Comparison of ENCODE assay signal across 7 mouse cellular contexts in the genomic region with DNA sequence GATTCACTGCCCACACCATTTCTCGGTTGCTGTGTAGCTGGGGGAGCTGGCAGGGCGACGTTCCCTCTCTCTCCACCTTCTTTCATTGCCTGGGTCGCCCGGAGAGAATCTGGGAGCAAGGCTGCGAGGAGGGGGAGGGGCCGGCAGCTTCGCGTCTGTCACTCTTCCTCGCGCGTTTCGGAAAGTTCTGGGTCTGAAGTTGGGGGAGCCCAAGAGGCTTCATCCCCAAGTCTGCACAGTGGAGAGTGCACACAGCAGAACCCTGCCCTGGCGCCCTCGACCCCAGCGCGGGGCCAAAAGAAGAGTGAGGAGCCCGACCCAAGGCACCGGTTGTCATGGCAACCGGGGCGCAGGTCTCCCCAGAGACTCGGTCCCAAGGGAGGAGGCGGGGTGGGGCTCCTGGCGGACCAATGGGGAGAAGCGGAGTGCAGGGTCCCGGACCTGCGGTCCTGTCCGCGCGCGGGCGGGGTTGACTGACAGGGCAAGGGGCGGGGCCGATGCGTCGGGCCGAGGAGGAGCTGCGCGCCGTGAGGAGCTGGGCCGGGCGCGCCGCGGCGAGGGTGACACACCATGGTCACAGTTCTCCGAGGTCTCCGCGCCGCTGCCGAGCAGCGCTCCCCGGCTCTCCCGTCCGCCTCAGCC. TPM values are rescaled to one million over a fixed set of nuclear protein-coding genes. Genes with fewer than 3 reads are reported as not detected.
DNase-seq lines count a peak whose midpoint lies in the region; ATAC-seq and TF ChIP-seq lines count a peak whose summit lies in the region.

Gene Ptpn13, plus strand, starts transcription at position 515 of the 642 bp plus-strand sequence.

- peak within 1 kb of the TSS; percentile 78 for H3K4me3 ChIP-seq in intestine, postnatal 0 days (ENCODE audit: low read depth, low read length)
- H3K4me3 ChIP-seq in midbrain, embryonic 11.5 days (ENCODE audit: low read depth, low read length): peak within 1 kb of the TSS; percentile 60

- intact Hi-C loops in left cerebral cortex, postnatal 36 days (cut with DNase I): loop anchor here (5.0 kb wide), 1 partner anchor 62 kb away; no protein-coding TSS in a partner anchor

- no peaks in the 10 kb centered on the region for H3K9me3 ChIP-seq in intestine, postnatal 0 days (ENCODE audit: control insufficient read depth)
- no peaks in the 10 kb centered on the region for H3K9me3 ChIP-seq in midbrain, embryonic 11.5 days (ENCODE audit: control insufficient read depth, low read length)

- H3K27me3 ChIP-seq in intestine, postnatal 0 days (replicated peaks; ENCODE audit: control insufficient read depth, insufficient read depth, low read length): 0 out of 2 replicates have a peak, but pooled peaks cover 7% of the 10 kb centered on the region
- H3K27me3 ChIP-seq in midbrain, embryonic 11.5 days (ENCODE audit: control insufficient read depth, insufficient read depth, low read length): peaks cover under 1% of the 10 kb centered on the region; the same call in 1 of the 2 replicates

- peak within 1 kb of the TSS; percentile 99 for H3K4me2 ChIP-seq in intestine, postnatal 0 days (replicated peaks; ENCODE audit: low read depth)
- peak within 1 kb of the TSS; percentile 54 for H3K4me2 ChIP-seq in midbrain, embryonic 11.5 days

- H3K9ac ChIP-seq in intestine, postnatal 0 days (ENCODE audit: low read depth, low read length): peak within 1 kb of the TSS; percentile 59
- H3K9ac ChIP-seq in midbrain, embryonic 11.5 days (ENCODE audit: low read length): peak within 1 kb of the TSS; percentile 79

- H3K36me3 ChIP-seq in intestine, postnatal 0 days (ENCODE audit: control insufficient read depth, insufficient read depth): no peaks in the 10 kb centered on the region
- no peaks in the 10 kb centered on the region for H3K36me3 ChIP-seq in midbrain, embryonic 11.5 days (ENCODE audit: control insufficient read depth, insufficient read depth, low read length)

- ATAC-seq in intestine, postnatal 0 days: peak; percentile 93
- ATAC-seq in midbrain, embryonic 11.5 days (ENCODE audit: low FRiP score): peak; percentile 98

- 0 out of 2 replicates have a peak, but pooled peaks cover 5% of the 10 kb centered on the region for H3K4me1 ChIP-seq in intestine, postnatal 0 days (replicated peaks; ENCODE audit: control insufficient read depth, insufficient read depth, low read length)
- H3K4me1 ChIP-seq in midbrain, embryonic 11.5 days (ENCODE audit: control insufficient read depth, insufficient read depth, low read length): peaks cover 23% of the 10 kb centered on the region

- under 1% methylated on average over 54 of the region's 55 CpGs for WGBS in intestine, postnatal 0 days
- under 1% methylated on average over 51 of the region's 55 CpGs for WGBS in midbrain, embryonic 11.5 days

- TF ChIP-seq CTCF in intestine, postnatal 0 days (IDR thresholded peaks at IDR 0.05; ENCODE audit: low read depth): 0 out of 2 replicates have a peak, but pooled peaks have one; percentile 23

- DNase-seq in adrenal gland, postnatal 14 days: peak; percentile 99
- DNase-seq in embryo, embryonic 9.5 days (ENCODE audit: extremely low spot score): peak; percentile 97
- DNase-seq in gonadal fat pad, adult 2 months (ENCODE audit: low read depth): no peak
- peak; percentile 84 for DNase-seq in left cerebral cortex, postnatal 36 days (ENCODE audit: low spot score in 2 of 2)
- DNase-seq in midbrain, embryonic 11.5 days (ENCODE audit: low spot score, missing footprints): peak; percentile 99
- peak; percentile 58 for DNase-seq in spleen, adult 12 weeks (ENCODE audit: low spot score)

- peak within 1 kb of the TSS; percentile 41; the same call in 1 of the 2 replicates for H3K27ac ChIP-seq in intestine, postnatal 0 days (ENCODE audit: low read depth, low read length)
- peak within 1 kb of the TSS; percentile 80 for H3K27ac ChIP-seq in midbrain, embryonic 11.5 days (ENCODE audit: low read depth, low read length)

RNA-seq across cellular contexts. Expression of gene Ptpn13, which starts in this region (rescaled TPM):
- 19.8 and 22.0 TPM in 2 replicates for total RNA-seq in adrenal gland, postnatal 14 days (2021)
- polyA plus RNA-seq in gonadal fat pad, adult 2 months (2012; rRNA removed): 25.9 and 26.4 TPM in 2 replicates
- 0.90 and 1.3 TPM in 2 replicates for polyA plus RNA-seq in intestine, postnatal 0 days (2015; fragmentation: Nextera tagmentation; extraction: Ambion mirVana)
- total RNA-seq in left cerebral cortex, postnatal 36 days (2021): 10 to 100 TPM in 1 of 2 experiments, 1 to 10 TPM in 1; 8.3 to 11.6 TPM
- polyA plus RNA-seq in midbrain, embryonic 11.5 days (2014; fragmentation: Nextera tagmentation; extraction: Ambion mirVana): 15.0 and 18.1 TPM in 2 replicates
